Mouse (Mus musculus): ENCODE measurements around the gene AC161166.1. TPM values are rescaled to one million over a fixed set of nuclear protein-coding genes. Genes with fewer than 3 reads are reported as not detected.
A peak's percentile ranks its signal among the peaks of the same experiment; 100 is the strongest.

AC161166.1 gene
- under 1 TPM in 1 of 2 experiments, not detected in 1; 0.17 TPM for polyA plus RNA-seq (2017; shearing (Covaris generic))

- no peak for ATAC-seq
Measured at GRCm38 (mm10) chr7:24512355-24512754, at the start of gene AC161166.1. Gene AC161166.1 (minus strand): TSS chr7:24512455.

- no peak for ATAC-seq
Measured at GRCm38 (mm10) chr7:24561450-24561849, 49.2 kb upstream of the AC161166.1 start.

- no peak for ATAC-seq
Measured at GRCm38 (mm10) chr7:24555786-24556185, 43.5 kb upstream of the AC161166.1 start.

GRCm38 (mm10) chr7:24551985-24552759 is 39.9 kb upstream of the AC161166.1 start:
- no peak for ATAC-seq

GRCm38 (mm10) chr7:24547534-24548036 is 35.3 kb upstream of the AC161166.1 start:
- no peak for ATAC-seq

- ATAC-seq, result peak; percentile 99
Measured at GRCm38 (mm10) chr7:24546634-24547389, 34.6 kb upstream of the AC161166.1 start.

- no peak for ATAC-seq
Measured at GRCm38 (mm10) chr7:24546068-24546614, 33.9 kb upstream of the AC161166.1 start, which contains the start of the genes Pinlyp and Xrcc1. Gene Pinlyp (minus strand): TSS chr7:24546118. Gene Xrcc1 (plus strand): TSS chr7:24546289.

GRCm38 (mm10) chr7:24544506-24544905 is 32.3 kb upstream of the AC161166.1 start:
- no peak for ATAC-seq

- no peak for ATAC-seq
Measured at GRCm38 (mm10) chr7:24539686-24540085, 27.4 kb upstream of the AC161166.1 start.

- no peak for ATAC-seq
Measured at GRCm38 (mm10) chr7:24538701-24539100, 26.4 kb upstream of the AC161166.1 start.

- ATAC-seq, result no peak
Measured at GRCm38 (mm10) chr7:24538154-24538553, 25.9 kb upstream of the AC161166.1 start.

- ATAC-seq, result no peak
Measured at GRCm38 (mm10) chr7:24537591-24537990, 25.3 kb upstream of the AC161166.1 start.

- ATAC-seq, result no peak
Measured at GRCm38 (mm10) chr7:24537081-24537480, 24.8 kb upstream of the AC161166.1 start.

- ATAC-seq, result no peak
Measured at GRCm38 (mm10) chr7:24534301-24534700, 22.0 kb upstream of the AC161166.1 start.

- ATAC-seq, result no peak
Measured at GRCm38 (mm10) chr7:24533806-24534205, 21.6 kb upstream of the AC161166.1 start.

- no peak for ATAC-seq
Measured at GRCm38 (mm10) chr7:24533031-24533571, 20.8 kb upstream of the AC161166.1 start.

- no peak for ATAC-seq
Measured at GRCm38 (mm10) chr7:24531211-24531971, 19.1 kb upstream of the AC161166.1 start.

GRCm38 (mm10) chr7:24530062-24530931 is 18.0 kb upstream of the AC161166.1 start, which contains the start of gene Irgq:
Gene Irgq (plus strand): TSS chr7:24530689.
- ATAC-seq, result peak; percentile 88

- no peak for ATAC-seq
Measured at GRCm38 (mm10) chr7:24529580-24529979, 17.3 kb upstream of the AC161166.1 start.

GRCm38 (mm10) chr7:24528861-24529260 is 16.6 kb upstream of the AC161166.1 start:
- ATAC-seq, result no peak
